Mouse (Mus musculus) CH12.LX (cell line): ENCODE data around the gene Pfn1.

ENCODE experiments used
- CTCF ChIP-seq, 2 experiments: IDR thresholded peaks in 1 of 2; conservative IDR thresholded peaks in 1 of 2; 2 replicates each; pipeline ENCODE4 v1.5.1; 2011 to 2012; ENCODE audit warnings: low read depth in 2 of 2, low read length in 2 of 2, improper control_type of control experiment in 1 of 2, inconsistent platforms in 1 of 2, mild to moderate bottlenecking in 1 of 2, moderate library complexity in 1 of 2
- ETS1 ChIP-seq: conservative IDR thresholded peaks from 2 replicates; pipeline ENCODE4 v1.6.1; 2012; ENCODE audit warnings: low read depth, mild to moderate bottlenecking, inconsistent platforms, low read length, improper control_type of control experiment, moderate library complexity
- HCFC1 ChIP-seq: IDR thresholded peaks from 2 replicates; pipeline ENCODE4 v1.6.1; 2012; ENCODE audit warnings: low read depth, mild to moderate bottlenecking, inconsistent platforms, low read length, improper control_type of control experiment
- IRF4 ChIP-seq: IDR thresholded peaks from 2 replicates; pipeline ENCODE4 v1.6.1; 2014; ENCODE audit warnings: low read depth, mild to moderate bottlenecking, inconsistent platforms, low read length, improper control_type of control experiment
- MAFK ChIP-seq: IDR thresholded peaks from 2 replicates; pipeline ENCODE4 v1.6.1; 2011; ENCODE audit warnings: low read length, improper control_type of control experiment; ENCODE audit not compliant: insufficient replicate concordance
- MAX ChIP-seq: IDR thresholded peaks from 2 replicates; pipeline ENCODE4 v1.6.1; 2011; ENCODE audit warnings: low read length, improper control_type of control experiment
- MYC ChIP-seq: IDR thresholded peaks from 2 replicates; pipeline ENCODE4 v1.6.1; 2011; ENCODE audit warnings: low read depth, mild to moderate bottlenecking, improper control_type of control experiment, low read length
- POLR2A ChIP-seq: IDR thresholded peaks from 2 replicates; pipeline ENCODE4 v1.6.1; 2011; ENCODE audit warnings: low read depth, mild to moderate bottlenecking, improper control_type of control experiment, low read length
- POLR2AphosphoS2 ChIP-seq: IDR thresholded peaks from 2 replicates; pipeline ENCODE4 v1.6.1; 2011; ENCODE audit warnings: low read depth, low read length, improper control_type of control experiment
- TBP ChIP-seq: conservative IDR thresholded peaks from 2 replicates; pipeline ENCODE4 v1.6.1; 2011; ENCODE audit warnings: low read depth, low read length, improper control_type of control experiment
- ZC3H11A ChIP-seq: IDR thresholded peaks from 2 replicates; pipeline ENCODE4 v1.6.1; 2012; ENCODE audit warnings: low read depth, mild to moderate bottlenecking, inconsistent platforms, low read length, improper control_type of control experiment
- ZNF384 ChIP-seq: IDR thresholded peaks from 2 replicates; pipeline ENCODE4 v1.6.1; 2012; ENCODE audit warnings: low read depth, low read length, improper control_type of control experiment, inconsistent platforms

DNA sequence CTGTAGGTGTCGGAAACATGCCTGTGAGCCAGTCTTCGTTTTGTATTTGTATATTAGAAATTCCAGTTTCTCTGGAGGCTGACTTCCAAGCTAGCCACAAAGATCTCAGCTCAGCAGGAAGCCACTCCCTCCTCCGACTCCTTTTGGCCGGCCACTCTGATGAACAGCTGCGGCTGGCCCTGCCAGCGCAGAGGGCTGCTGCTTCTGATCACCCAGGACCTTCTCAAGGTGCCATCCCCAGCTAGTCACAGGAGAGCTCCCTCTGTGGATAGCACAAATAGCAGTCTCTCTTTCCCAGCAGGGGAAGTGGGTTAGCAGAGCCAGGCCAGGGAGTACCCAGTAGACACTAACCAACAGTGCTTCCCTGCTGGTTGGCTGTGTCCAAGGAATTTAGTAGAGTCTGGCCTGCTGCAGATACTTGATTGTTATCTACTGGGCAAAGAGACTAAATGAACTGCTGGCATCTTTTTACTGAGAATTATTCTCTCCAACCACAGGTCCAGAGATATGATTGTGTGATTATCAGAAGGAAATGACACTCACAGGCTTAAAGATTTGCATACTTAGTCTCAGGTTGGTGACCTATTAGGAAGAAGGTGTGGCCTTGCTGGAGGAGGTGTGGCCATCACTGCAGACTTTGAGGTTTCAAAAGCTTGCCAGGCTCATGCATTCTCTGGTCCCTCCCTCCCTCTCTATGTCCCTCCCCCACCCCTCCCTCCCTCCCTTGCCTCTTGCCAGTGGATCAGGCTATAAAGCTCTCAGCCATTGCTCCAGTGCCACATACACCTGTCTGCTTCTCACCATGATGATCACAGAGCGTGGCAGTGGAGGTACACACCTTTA lies 32.3 kb downstream of the Pfn1 start:
- no peak for TF ChIP-seq POLR2AphosphoS2
- TF ChIP-seq MAFK = no peak
- TF ChIP-seq ZNF384 = no peak
- TF ChIP-seq CTCF (conservative IDR thresholded peaks at IDR 0.05 in 1 of 2, IDR thresholded peaks at IDR 0.05 in 1 of 2; ENCODE audit: low read depth in 2 of 2, low read length in 2 of 2) = peak in 1 of 2 experiments; percentile 0; a peak in 1 of 4 replicates
- TF ChIP-seq ZC3H11A = no peak
- TF ChIP-seq ETS1 = no peak
- TF ChIP-seq IRF4 = no peak
- TF ChIP-seq MYC = no peak
- no peak for TF ChIP-seq TBP
- TF ChIP-seq MAX = 0 out of 2 replicates have a peak, but pooled peaks have one; percentile 14
- TF ChIP-seq HCFC1 = no peak
- TF ChIP-seq POLR2A = no peak
